Mouse (Mus musculus): ENCODE data around the gene Rem2. TPM values are rescaled to one million over a fixed set of nuclear protein-coding genes. Genes with fewer than 3 reads are reported as not detected.

Rem2 gene
- total RNA-seq, 2 experiments from 2014 or later, result not detected

DNA sequence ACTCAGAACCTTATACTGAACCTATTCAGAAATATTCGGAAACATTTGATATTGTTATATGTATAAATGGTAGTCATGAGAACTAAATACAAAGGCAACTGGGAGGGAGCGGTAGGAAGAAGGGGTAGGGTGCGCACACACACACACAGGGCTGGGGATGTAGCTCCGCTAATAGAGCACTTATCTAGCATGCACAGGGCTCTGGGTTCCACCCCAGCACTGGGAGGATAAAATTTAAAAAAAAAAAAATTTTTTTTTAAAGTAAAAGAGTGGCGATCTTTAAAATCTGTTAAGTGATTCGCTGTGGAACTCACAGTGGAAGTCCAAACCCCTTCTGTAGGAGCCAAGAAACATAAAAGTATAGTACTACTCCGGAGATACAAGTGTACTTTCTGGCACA is 10.0 kb downstream of the Rem2 start:
- ATAC-seq (replicated peaks; ENCODE audit: low FRiP score, poor library complexity, severe bottlenecking), result peak; percentile 89

DNA sequence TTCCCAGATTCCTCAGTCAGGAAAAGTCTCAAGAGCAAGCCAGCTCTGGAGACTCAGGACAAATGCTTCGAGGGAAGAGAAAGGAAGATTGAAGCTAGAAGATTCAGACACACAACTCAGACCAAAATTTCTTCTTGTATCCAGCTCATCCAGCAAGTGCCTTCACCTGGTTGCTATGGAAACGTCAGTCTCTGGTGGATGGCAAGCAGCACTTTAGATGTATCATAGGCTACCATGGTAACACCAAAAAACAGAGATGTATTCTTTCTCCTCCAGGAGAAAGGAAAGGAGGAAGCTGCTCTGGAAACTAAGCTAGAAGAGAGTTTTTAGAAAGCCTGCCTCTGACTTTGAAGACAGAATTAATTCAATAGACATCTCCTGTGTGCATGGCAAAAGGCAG is 11.8 kb downstream of the Rem2 start:
- no peak for ATAC-seq (replicated peaks; ENCODE audit: low FRiP score, poor library complexity, severe bottlenecking)

DNA sequence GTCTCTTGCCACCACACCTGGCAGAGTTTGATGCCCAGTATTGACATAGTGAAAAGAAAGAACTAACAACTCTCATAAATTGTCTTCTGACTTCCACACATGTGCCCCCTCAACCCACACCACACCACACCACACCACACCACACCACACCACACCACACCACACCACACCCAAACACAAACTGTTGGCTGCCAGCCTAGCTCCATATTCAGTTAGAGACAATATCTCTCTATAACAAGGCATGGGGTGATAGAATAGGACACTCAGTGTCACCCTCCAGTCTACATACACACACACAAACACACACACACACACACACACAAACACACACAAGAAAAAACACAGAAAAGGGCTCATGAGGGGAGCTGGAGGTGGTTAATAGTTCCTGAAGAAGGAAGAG is 12.4 kb downstream of the Rem2 start:
- ATAC-seq (replicated peaks; ENCODE audit: low FRiP score, poor library complexity, severe bottlenecking), result no peak

DNA sequence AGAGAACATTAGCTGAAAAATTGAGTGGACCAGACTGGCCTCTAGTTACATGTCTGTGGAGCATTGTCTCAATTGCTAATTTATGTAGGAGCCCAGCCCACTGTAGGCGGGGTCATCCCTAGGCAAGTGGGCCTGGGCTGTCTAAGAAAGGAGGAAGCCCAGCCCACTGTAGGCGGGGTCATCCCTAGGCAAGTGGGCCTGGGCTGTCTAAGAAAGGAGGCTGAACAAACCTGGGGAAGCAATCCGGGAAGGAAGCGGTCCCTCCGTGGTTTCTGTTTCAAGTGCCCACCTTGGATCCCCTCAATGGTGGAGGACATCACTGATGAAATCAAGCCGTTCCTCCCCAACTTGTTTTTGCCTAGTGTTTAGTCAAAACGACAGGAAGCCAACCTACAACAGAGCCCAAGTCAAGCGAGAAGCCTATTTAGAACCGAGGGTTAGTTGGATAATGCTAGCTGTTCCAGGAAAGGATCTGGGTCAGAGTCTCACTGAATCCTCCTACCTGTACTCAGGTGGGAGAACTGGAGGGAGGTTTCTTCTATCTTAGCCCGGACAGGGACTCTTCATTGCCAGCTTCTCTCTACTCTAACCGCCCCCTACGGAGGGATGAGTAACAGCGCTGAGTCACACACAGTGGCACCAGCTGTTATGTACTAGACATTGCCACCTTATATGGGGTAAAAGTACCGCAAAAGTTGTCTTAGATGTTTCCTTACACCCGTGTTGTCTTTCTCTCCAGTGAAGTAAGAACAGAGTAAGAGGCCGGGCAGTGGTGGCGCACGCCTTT is 16.6 kb downstream of the Rem2 start:
- ATAC-seq (replicated peaks; ENCODE audit: low FRiP score, poor library complexity, severe bottlenecking), result peak; percentile 37; the same call in 1 of the 2 replicates

DNA sequence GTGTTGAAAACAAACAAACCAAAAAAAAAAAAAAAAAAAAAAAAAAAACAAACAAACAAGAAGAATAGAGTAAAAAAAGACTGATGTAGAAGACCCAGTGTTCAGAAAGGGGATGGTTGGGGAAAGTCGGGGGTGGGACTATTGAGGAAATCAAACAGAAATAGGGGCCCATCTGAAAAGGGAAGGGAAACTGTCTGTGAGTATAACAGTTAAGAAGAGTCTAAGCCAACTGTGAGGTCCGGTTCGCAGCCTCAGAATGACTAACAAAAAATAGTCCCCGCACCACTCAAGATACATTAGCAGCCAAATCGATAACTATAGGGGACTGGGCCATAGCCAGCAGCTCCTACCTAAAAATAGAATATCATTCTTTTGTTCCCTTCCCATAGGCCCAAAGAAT is 17.3 kb downstream of the Rem2 start:
- ATAC-seq (replicated peaks; ENCODE audit: low FRiP score, poor library complexity, severe bottlenecking), result no peak

DNA sequence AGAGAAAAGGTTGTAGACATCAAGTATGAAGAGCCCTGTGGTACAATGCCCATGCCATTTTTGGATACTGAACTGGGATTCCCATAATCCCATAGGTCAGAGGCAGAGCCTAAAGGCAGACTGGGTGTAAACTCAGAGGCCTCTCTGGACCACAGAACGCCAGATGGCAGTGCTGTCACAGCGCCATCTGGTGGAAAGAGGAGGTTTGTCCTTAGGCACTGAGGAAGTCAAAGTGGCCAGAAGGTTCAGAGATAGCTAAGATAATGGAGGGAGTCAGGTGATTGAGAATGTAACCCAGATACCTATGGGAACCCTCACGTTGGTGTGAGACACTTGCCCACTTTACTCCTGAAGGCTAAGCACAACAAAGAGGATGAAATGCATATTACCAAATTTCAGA is 18.3 kb downstream of the Rem2 start:
- ATAC-seq (replicated peaks; ENCODE audit: low FRiP score, poor library complexity, severe bottlenecking), result peak; percentile 86

DNA sequence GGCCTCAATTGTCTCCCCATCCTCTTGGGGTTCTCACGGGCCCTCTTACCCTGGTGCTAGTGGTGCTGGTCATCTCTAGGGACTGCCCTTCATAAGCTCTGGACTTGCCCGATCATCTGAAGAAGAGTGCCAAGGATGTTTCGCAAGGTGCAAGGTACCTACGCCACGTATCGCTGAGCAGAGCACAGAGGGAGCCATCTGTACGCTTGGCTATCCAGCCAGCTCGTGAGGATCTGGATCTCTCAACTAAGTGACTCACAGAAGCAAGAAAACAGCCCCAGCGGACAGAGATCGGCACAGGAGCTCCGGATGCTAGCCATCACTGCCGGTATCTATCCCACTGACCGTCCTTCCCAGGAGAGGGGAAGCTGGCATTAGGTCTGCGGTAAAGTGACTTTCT is 20.8 kb downstream of the Rem2 start:
- ATAC-seq (replicated peaks; ENCODE audit: low FRiP score, poor library complexity, severe bottlenecking), result no peak

DNA sequence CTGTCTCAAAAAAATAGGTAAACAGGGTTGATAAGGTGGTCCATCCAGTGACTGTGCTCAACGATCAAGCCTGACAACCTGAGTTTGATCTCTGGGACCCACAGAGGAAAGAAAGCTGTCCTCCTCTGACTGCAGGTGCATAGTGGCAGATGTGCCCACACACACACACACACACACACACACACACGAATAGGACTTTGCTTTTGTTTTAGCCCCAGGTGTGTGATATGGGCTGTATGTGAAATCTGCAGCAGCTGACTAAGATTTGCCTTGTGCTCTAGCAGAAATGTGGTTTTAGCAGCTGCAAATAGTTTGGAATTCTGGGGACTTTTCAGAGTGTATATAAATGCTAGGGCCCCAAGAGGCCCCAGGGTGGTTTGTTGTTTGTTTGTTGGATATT is 23.4 kb downstream of the Rem2 start:
- no peak for ATAC-seq (replicated peaks; ENCODE audit: low FRiP score, poor library complexity, severe bottlenecking)

DNA sequence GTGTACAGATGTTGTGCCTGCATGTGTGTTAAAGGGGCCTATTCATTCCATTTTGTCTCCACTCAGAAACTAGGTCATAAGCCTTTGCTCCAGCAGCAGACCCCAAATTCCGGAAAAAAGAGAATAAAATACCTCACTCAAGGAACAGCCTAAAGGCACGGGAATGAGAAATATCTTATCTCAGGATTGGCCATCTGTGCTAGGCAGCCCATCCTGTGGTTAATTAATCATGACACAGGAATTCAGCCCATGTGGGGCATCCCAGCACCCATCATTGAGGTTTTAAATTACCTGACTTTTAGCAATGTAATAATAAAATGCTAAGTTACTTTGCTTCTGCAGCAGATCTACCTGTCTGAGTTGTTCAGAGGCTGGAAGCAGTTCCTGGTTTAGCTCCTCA is 25.5 kb downstream of the Rem2 start:
- ATAC-seq (replicated peaks; ENCODE audit: low FRiP score, poor library complexity, severe bottlenecking), result no peak

DNA sequence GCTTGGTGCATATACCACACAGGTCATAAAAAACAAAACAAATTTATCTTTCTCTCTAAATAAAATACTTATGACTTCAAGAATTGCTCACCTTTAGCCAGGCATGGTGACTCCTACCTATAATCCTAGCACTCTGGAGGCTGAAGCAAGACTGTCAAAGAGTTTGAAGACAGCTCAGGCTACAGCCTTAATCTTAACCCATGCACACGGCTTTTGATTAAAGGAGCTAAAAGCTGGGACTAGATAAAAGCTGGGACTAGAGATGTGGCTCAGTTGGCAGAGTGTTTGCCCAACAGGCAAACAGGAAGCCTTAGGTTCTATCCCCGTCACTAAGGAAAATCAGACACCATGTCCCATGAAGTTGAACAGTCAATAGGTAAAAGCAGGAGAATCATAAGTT is 27.2 kb downstream of the Rem2 start:
- ATAC-seq (replicated peaks; ENCODE audit: low FRiP score, poor library complexity, severe bottlenecking), result no peak

DNA sequence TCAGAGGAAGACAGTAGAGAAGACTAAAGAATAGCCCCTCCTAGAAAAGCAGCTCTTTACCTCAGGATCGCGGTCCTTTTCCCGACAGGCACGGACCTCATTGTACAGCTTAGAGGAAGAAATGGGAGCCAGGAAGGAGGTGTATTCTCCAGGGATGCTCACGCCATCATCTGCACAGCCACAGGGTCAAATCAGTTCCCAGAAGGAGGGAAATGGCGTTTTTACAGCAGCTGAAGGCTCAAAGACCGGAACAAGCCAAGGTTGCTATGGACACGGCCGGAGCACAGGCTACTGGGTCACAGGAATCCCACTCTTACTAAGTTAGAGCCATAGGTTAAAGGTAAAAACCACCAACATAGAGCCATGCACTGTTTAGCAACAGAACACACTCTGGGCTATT is 33.9 kb downstream of the Rem2 start:
- ATAC-seq (replicated peaks; ENCODE audit: low FRiP score, poor library complexity, severe bottlenecking), result no peak

DNA sequence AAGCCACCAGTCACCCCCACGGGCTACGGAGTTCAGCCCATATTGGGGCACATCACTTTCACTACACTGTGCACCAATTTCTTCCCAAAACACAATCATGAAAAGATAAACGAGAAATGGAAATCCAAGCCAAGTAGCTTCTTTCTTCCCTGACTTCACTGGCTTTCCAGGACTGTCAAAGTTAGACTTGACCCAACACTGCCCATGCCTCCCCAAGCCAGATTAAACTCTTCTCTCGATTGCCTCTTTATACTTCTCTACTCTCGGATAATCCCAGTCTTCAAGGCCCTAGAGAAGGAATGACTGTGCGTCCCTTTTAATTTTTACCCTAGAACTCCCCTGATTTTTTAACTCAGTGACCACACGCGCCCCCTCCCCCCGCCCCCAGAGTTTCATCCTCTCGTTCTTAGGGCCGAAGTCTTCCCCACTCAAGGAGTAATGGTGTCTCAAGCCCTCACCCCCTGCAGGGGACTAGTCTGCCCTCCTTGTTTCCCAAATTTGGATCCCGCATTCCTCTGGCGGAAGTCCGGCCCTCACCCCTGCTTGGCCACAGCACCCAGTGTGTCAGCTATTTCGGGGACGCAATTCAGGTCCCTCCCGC is 40.9 kb downstream of the Rem2 start:
- peak; percentile 3; the same call in 1 of the 2 replicates for ATAC-seq (replicated peaks; ENCODE audit: low FRiP score, poor library complexity, severe bottlenecking)

DNA sequence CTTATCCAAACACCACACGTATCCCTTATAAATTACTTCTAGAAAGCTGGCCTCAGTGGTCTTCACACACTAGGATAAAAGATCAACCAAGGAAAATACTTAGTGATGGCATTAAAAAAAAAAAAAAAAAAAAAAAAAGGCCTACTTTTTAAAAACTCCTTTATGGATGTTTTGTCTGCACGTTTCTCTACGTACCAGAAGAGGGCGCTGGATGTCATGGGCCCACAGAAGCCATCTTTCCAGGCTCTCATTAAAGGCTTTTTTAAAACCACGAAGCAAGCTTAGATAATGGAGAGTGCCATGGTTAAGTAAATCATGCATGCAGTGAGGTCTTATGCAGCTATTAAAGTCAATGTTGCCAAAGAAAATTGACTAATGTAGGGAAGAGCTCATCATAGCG is 47.7 kb downstream of the Rem2 start:
- ATAC-seq (replicated peaks; ENCODE audit: low FRiP score, poor library complexity, severe bottlenecking), result no peak

DNA sequence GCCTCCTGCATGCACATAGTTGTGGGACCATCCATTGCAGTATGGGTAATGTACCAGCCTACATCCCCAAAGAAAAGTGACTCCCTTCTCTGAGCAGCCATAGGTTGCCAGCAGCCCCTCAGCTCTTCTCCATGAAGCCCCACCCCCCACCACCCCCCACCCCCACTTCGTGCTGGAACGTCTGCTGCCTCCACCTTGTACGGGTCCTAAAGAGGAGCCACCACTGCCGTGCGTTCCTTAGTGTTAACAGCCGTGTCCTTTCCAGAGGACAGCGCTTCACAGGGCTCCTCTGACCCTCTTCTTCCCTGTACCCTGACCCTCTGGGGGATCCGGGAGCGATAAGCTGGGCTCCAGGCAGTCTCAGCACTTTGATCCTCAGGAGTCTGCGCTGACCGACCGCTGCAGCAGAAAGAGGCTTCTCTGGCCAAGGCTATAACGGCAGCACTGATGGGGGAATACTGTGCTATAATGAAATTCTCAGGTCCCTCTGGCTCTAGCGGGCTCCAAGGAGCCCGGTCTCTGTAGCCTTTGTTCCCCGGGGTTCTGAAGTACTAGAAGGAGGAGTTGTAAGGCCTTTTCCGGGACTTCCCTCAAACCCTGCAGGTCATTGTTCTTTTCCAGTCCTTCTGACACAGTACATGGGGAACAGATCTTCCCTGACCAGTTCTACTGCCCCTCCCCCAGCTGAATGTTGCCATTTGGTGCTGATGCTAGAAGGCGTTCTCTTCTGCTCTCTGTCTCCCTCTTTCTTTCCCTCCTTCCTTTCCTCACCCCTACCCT is 51.5 kb downstream of the Rem2 start:
- ATAC-seq (replicated peaks; ENCODE audit: low FRiP score, poor library complexity, severe bottlenecking), result no peak

DNA sequence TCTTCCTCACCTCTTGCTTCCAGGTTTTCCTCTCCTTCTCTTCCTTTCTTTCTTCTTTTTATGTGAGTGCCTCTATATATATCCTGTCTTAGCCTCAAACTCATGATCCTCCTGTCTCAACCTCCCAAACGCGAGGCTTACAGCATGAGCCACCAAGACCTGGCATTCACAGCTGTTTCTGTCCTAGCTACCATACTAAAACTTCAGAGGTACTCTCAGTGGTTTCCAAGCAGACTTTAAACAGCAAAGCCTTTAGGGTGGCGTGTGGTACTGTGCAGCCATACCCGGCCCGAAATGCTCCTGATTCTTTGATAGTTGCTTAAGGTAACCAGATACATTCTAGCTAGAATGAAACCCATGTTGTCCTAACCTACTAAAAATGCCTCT is 52.1 kb downstream of the Rem2 start:
- 0 out of 2 replicates have a peak, but pooled peaks have one; percentile 32 for ATAC-seq (replicated peaks; ENCODE audit: low FRiP score, poor library complexity, severe bottlenecking)

DNA sequence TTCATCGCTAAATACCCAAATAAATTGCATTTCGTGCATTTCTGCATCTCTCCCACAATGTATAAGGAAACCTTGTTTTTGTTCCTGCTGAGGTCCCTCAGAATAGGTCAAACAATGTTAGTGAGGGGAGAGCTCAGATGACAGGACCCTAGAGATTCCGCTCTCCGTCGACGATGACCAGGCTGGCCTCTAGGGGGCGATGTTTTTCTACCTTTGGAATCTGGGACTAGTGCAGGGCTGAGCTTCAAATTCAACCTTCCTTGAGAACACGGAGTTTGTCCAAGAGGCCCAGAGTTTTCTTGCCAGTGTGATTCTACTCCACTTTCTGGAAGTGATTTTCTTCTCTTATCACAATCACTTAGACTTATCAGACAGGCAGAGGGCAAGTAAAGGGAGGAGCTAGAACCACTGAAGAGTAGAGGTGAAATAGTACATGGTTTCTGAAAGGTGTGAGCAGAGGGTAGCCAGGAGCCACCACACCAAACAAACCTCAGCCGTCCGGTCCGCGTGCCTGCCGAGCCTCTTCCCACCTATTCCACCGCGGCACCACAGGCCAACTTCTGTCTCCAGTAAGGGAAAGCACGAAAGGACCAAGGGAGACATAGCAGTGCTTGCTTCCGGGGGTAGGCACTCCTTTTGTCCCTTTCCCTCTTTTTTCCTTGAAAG is 52.7 kb downstream of the Rem2 start:
- peak; percentile 90 for ATAC-seq (replicated peaks; ENCODE audit: low FRiP score, poor library complexity, severe bottlenecking)
